Mouse (Mus musculus) left cerebral cortex, adult 9 months (tissue): ENCODE results near the gene Hivep3.

Experiments used
- DNase-seq, 2 experiments: peaks; one replicate each; pipeline ENCODE4 v3.0.0; 2022; ENCODE audit warnings: low spot score in 2 of 2

Hivep3 gene

DNA sequence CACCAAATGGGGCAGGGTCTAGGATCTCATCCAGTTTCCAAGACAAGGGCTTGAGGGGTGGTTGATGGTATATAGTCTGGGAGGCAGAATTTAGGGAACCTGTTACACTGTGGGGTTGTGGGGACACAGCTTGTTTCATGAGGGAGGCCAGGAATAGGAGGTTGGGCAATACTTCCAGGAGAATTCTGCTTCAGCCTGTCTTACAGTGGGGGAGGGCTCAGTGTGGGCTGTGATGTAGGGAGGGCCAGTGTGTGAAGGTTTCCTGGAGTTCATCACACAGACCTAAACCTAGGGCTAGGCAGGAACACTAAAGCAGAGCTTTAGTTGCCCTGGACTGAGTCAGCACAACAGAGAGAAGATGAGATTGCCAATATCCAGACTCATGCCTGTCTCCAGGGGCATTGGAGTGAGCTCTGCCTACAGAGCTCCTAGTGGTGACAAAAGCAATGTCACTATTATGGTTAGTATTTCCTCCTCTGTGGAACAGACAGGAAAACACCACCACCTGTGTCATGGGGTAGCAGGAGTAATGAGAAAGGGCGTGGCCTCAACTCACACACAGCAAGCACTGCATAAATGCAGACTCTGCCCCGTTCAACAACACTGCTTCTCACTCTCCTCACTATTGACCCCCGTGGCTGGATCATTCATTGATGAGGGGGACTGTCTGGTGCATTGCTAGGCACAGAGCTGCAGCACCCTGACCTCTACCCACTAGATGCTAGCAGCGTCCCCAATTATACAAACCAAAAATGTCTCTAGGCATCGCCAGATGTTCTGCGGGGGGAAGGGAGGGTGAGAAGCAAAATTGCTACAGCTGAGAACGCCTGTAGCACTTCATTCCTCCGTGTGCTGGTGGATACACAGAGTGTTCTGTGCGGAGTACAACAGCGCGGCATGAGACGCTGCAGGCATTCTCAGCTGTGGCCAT is 213.9 kb downstream of the Hivep3 start:
- no peak for DNase-seq

GRCm38 (mm10) chr4:119948406-119948805 is 214.8 kb downstream of the Hivep3 start:
- no peak for DNase-seq

GRCm38 (mm10) chr4:119948922-119949614 is 215.5 kb downstream of the Hivep3 start:
- no peak for DNase-seq

GRCm38 (mm10) chr4:119950181-119950580 is 216.6 kb downstream of the Hivep3 start:
- DNase-seq: no peak

GRCm38 (mm10) chr4:119951081-119951480 is 217.5 kb downstream of the Hivep3 start:
- DNase-seq: no peak

- DNase-seq: no peak
Measured at GRCm38 (mm10) chr4:119955008-119955407, 221.4 kb downstream of the Hivep3 start.

- no peak for DNase-seq
Measured at GRCm38 (mm10) chr4:119957970-119958369, 224.4 kb downstream of the Hivep3 start.

- no peak for DNase-seq
Measured at GRCm38 (mm10) chr4:119959293-119959692, 225.7 kb downstream of the Hivep3 start.

DNA sequence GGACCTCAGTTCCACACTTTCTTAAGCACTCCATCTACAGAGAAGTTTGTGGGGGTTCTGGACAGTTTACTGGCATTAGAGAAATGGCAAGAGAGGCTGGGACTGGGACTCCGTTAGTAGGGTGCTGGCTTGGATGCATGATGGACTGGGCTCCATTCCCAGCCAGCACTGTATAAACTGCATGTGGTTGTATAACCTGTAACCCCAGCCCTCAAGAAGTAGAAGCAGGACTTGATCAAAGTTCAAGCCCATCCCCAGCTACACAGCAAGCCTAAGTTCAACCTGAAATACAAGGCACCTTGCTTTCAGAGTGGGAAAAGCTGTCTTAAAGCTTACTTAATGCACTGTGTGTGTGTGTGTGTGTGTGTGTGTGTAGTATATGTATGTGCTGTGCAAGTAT is 226.3 kb downstream of the Hivep3 start:
- no peak for DNase-seq

DNA sequence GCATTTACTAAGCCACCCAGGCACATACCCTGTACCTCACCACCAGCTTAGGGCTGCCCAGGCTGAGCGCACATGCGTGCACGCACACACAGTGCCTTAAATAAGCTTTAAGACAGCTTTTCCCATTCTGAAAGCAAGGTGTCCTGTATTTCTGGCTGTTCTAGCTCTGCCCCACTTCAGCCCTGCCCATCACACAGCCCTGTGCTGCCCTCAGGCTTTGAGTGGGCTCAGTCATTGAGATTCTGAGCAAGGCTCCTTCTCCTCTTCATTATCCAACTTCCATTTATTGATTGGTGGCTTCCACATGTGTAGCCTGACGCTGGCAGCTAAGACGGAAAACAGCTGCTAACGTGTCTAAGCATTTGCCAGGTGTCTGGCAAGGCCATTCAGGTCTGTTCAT is 226.9 kb downstream of the Hivep3 start:
- DNase-seq: no peak

- DNase-seq: no peak
Measured at GRCm38 (mm10) chr4:119961164-119961563, 227.6 kb downstream of the Hivep3 start.

DNA sequence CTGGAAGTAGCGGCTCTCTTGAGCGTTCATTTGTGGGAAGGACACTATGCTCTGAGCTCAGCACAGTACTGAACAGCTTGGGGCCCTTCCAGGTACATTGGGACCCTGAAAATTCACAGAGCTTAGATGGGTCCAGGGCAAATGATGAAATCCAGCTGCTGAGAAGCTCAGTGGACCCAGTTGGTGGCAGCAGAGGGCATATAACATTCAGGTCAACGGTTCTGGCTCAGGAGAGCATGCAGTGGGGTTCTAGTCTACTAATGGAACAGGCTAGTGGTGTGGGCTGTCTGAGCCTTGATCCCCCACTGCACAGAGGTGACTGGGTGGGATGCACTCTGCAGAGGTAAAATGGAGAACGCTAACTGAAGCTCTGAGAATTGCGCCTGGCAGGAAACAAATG is 228.5 kb downstream of the Hivep3 start:
- no peak for DNase-seq

- peak in 1 of 2 experiments; percentile 83 for DNase-seq
Measured at GRCm38 (mm10) chr4:119966105-119967072, 232.8 kb downstream of the Hivep3 start.

DNA sequence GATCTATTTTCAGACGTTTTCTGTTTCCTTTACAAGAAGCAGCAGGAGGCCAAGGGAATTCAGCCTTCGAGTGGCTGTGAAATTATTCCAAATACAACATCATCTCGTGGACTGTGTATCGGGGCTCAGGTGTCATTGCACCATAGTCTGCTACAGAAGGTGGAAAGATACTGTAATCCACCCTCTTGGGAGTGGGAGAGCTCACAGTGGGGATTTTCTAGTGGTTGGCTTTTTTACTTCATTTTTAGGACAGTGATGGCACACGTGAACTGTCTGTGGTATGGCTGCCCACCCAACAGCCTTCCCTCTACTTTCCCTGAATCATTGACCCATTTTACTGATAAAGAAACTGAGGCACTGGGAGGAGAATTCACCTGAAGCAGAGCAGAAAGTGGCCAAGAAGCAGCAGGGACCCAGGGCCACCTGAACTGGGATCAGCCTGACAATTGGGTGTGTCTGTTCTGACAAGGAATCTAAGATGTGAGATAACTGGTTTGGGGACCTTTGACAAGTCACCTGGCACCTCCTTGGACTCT is 233.6 kb downstream of the Hivep3 start:
- DNase-seq: no peak

DNA sequence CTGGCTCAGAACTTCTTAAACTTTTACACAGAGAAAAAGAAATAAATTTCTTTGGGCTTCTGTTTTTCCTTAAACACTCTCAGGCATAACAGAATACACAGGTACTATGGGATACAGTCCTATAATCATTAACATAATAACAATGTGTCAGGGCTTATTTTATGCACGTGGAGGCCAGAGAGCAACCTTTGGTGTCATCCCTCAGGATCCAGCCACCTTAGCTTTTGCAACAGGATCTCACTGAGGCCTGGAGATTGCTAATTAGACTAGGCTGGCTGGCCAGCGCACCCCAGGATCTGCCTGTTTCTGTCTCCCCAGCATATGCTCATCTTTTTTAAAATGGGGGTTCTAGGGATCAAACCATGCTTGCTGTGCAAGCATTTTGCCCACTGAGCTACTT is 234.1 kb downstream of the Hivep3 start:
- DNase-seq: no peak

- no peak for DNase-seq
Measured at GRCm38 (mm10) chr4:119968071-119968470, 234.5 kb downstream of the Hivep3 start.

- DNase-seq: no peak
Measured at GRCm38 (mm10) chr4:119968887-119969286, 235.3 kb downstream of the Hivep3 start.

DNA sequence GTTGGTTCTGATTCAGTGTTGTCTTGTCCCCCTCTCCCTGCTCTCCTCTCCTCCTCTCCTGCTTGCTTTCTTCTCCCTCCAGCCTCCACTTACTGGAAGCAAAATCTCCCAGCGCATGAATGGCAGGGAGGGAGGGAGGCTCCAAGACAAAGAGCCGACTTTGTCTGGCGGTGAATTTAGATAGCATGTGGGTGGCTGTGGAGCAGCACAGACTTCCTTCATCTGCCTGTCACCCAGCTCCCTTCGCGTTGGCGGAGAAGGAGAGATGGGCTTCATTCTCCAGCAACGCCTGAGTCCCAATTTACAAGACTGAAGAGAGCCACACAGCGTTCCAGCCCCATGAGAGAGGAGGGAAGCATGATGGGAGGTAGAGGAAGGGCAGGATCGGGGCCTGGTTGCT is 236.6 kb downstream of the Hivep3 start:
- DNase-seq: peak; percentile 79 to 89

DNA sequence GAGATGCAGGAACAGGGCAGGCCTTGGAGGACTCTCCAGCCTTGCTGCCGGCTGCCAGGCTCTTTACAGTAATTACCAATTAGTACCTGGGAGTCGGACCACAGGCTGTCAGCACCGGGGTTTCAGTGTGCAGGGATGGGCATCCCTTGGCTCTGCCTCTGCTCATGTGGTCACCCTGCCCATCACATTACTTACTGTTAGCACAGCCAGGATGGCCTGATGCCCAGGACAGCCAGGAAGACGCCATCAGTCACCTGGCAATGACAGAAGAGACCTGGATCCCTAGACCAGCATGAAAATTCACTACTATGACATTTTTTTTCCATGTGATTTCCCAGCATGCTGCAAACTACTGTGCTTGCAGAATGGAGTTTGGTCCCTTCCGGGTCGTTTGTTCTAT is 238.8 kb downstream of the Hivep3 start:
- DNase-seq: no peak

DNA sequence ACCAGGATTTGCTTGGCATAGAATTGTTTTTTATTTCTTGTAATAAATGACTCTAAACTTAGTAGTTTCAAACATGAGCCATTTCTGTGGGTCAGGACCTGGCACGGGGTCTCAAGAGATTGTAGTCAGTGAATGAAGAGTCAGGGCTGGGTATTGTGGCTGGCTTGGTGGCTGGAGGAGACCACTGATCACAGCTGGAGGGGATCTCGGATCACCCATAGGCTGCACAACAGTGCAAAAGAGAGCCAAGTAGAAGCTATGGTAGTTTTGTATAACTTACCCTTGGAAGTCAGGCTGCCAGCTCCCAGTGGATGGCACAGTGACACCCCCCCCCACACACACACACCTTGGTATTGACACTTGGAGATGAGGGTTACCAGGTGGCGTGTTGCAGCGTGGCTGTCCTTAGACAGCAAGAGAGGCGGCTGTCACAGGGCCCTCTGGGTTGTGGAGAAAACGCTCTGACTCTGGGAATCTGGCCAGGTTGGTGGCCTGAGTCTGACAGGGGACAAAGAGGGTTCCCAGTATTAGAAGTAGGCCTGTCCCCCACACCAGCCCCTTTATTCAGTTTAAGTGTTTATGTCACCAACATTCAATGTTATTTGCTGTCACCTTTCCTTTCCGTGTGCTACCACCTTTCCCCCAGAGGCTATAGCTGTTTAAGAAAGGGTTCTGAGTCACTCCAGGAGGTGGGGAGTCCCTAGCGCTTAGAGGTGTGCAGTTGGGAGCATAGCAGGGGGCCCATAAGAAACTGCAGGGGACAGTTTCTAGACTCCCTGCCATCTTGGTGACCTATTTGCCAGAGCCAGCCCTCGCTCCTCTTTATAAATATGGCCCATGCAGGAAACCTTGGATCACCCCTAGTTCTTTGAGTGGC is 240.4 kb downstream of the Hivep3 start:
- DNase-seq: no peak

DNA sequence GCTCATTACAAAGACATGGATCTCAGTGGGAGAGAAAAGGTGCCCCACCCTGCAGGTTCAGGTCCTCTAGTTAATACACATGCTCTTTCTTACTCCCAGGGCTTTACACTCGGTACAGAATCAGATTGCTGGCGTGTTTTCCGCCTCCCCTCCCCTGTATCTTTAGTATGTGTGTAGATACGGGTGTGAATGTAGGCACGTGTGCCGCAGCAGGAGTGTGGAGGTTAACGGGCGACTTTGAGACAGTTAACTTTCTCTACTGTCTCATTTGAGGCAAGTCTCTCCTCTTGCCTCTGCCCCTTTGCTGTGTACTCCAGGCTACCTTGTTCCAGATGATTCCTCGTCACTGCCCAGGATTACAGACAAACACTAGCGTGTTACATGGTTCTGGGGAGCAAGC is 241.7 kb downstream of the Hivep3 start:
- no peak for DNase-seq
